Mouse (Mus musculus) embryonic fibroblast, embryonic 13.5 days (primary cell): ENCODE data around the gene Hdac5. TPM values are rescaled to one million over a fixed set of nuclear protein-coding genes. Genes with fewer than 3 reads are reported as not detected.

ENCODE experiments used
- H3K27ac ChIP-seq: 2 replicates; pipeline ENCODE4 v1.5.1; 2012; ENCODE audit warnings: low read length, control low read depth, inconsistent platforms; ENCODE audit not compliant: insufficient read depth
- H3K4me1 ChIP-seq: 2 replicates; pipeline ENCODE4 v1.6.1; 2011; ENCODE audit warnings: low read length; ENCODE audit not compliant: control insufficient read depth, insufficient read depth
- H3K4me3 ChIP-seq: 2 replicates; pipeline ENCODE4 v1.5.1; 2011; ENCODE audit warnings: mild to moderate bottlenecking, control low read depth, low read length; ENCODE audit not compliant: insufficient read depth
- CTCF ChIP-seq: IDR thresholded peaks from 2 replicates; pipeline ENCODE4 v1.5.1; 2011; ENCODE audit warnings: mild to moderate bottlenecking, control low read depth, low read length, moderate library complexity, borderline replicate concordance; ENCODE audit not compliant: insufficient read depth
- POLR2A ChIP-seq: IDR thresholded peaks from 2 replicates; pipeline ENCODE4 v1.6.1; 2011; ENCODE audit warnings: low read depth, mild to moderate bottlenecking, control low read depth, low read length, moderate library complexity
- polyA plus RNA-seq: library from polyadenylated mRNA; stranded (reverse); fragments of >200 nt; gene quantifications from 2 replicates; pipeline ENCODE4 v1.2.4, GENCODE M21; 2011; ENCODE audit warnings: low read depth; ENCODE audit not compliant: missing spikeins, insufficient read length

The Hdac5 gene
- polyA plus RNA-seq, 1 experiment: 54.9 TPM

DNA sequence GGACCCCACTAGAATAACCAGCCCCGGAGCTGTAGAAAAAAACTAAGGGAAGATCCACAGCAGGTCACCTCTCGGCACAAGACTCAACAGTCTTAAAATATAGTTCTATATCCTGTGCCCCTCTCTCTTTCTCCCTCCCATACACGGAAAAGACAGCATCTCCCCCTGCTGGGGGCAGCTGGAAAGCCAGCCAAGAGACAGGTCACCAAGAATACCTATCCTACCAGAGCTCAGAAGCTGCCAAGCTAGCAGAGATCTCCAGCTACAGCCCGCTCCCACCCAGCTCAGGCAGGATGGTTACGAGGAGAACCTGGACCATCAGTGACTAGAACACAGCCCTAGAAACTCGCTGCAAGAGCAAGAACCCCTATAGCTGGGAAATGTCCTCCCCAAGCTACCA, 6.8 kb downstream of the Hdac5 start:
- no peak overlapping the region for H3K4me3 ChIP-seq
- no peak overlapping the region for H3K27ac ChIP-seq
- TF ChIP-seq CTCF (peak; percentile 45; the same call in 1 of the 2 replicates), POLR2A (no peak)
- peaks cover 26% of the 10 kb centered on the region for H3K4me1 ChIP-seq

DNA sequence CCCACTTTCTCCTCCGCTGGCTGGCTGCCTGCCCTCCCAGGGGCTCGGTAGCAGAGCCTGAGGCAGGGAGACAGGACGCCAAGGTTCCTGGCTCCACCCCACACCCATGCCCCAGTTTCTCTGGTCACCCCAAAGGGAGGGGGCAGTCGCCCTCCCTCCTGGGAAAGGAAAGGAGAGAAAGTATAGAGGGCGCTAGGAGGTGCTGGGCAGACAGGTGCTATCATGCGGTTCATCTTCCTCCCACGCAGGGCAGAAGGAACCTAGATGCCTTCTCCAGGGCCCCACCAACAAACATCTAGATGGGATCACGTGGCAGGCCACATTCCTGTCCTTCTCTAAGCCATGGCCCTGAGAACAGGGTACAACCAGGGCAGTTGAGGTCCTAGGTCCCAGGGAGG, 8.0 kb downstream of the Hdac5 start:
- no peak overlapping the region for H3K27ac ChIP-seq

DNA sequence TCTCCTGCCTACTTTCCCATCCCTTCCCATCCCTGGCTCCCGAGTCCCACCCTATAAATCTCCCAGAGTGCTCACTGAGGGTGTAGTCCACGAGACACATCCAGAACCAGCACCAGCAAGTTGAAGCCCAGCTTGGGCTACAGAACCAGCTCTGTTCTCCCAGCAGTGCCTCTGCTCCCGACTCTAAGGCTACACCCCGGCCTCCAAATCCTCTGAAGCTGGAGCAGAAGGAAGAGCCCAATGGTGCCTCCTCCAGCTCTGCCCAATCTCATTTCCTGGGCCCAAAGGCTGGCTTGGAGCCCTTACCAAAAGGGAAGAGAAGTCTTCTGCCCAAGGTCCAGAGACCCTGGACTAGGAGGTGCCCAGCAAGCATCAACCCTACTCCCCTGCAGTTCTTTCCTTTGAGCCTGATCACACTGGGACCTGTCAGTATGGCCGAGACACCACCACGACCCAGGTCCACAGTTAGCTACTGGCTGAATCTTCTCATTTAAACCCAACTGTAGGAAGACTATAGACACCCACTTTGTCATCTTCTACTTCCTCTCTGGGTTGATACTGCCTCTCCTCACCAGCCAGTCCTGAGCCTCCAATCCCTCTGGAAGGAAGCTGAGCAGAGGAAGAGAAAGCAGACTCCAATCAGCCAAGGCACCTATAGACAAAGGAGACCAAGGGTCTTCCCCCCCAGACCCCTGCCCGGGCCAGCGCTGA, 8.6 kb downstream of the Hdac5 start:
- Histone ChIP-seq H3K4me3 (no peak overlapping the region), H3K4me1 (peaks cover 33% of the 10 kb centered on the region), H3K27ac (no peak overlapping the region)
- TF ChIP-seq POLR2A (no peak), CTCF (no peak)

More for the DNA sequence above, 8.0 kb downstream of the Hdac5 start:
- Histone ChIP-seq H3K4me3 (no peak overlapping the region), H3K4me1 (peaks cover 32% of the 10 kb centered on the region)
- TF ChIP-seq POLR2A (no peak), CTCF (no peak)

DNA sequence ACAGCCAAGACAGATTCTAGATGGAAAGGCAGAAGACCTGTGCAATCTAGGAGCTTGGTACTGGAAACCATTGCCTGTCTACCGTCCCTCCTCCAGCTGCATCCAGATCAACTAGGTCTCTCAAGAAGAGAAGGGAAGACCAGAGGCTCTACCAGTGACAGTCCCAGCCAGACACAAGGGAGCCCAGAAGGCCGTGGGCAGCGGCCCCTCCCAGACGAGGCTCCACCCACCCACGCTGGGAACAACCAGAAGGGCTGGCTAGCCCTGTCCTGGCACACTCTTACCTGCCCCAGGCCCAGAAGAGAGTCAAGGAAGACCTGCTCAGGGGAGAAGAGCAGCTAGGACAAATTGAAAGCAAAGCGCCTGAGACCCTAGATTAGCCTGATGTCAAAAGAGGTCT, 9.5 kb downstream of the Hdac5 start:
- TF ChIP-seq POLR2A (no peak), CTCF (no peak)
- no peak overlapping the region for H3K27ac ChIP-seq
- H3K4me1 ChIP-seq: peaks cover 40% of the 10 kb centered on the region
- no peak overlapping the region for H3K4me3 ChIP-seq

DNA sequence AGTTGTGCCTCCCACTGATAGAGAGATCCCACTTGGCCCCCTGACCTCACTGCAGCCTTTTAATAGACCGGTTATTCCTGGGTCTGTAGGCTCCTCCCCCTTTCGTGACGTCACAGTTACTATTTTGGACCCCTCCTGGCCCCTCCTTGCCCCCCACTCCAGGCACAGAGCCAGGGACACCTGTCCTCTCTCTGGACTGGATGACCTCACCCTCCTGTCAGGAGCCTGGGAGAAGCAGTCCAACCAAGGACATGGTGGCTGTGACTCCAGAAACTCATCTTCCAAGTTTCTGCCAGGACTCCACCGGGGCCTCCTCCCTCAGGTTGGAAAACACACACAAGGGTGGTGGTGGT, 10.0 kb downstream of the Hdac5 start:
- H3K4me3 ChIP-seq: no peak overlapping the region
- TF ChIP-seq CTCF: no peak
- H3K4me1 ChIP-seq: peaks cover 38% of the 10 kb centered on the region
- H3K27ac ChIP-seq: no peak overlapping the region

DNA sequence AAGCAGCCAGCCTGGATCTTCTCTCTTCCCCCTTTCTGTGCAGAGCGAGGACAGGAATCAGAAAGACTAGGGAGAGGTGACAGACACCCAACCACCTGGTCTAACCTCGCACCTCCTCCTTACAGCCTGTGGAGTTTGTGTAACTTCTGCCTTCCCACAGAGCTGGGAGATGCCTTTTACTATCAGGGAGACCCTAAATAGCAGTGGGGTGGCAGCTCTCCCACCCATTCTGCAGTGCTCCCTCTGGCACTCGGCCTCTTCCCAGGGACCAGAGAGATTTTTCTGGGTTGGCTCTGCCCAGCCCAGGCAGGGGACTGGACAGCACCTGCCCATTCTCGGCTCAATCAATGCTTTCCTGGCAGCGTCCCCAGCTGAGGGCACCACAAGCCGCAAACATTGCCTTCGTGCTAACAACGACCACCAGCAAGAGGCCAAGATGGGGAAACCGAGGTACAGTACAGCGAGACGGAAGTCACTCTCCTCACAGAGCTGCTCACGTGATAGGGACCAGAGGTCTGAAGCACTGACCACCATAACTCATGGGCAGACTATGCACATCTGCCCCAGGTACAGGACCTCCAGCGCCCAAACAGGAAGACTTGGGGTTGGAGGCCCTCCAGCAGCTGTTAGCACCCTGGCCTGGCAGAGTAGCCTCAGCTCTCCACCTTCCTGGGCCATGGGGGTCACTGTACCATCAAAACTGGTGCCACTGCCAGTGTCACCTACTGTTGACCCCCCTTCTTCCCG, 10.5 kb downstream of the Hdac5 start:
- Histone ChIP-seq H3K27ac (peak overlapping the region; percentile 45), H3K4me3 (no peak overlapping the region), H3K4me1 (peaks cover 35% of the 10 kb centered on the region)
- TF ChIP-seq POLR2A (no peak), CTCF (no peak)

DNA sequence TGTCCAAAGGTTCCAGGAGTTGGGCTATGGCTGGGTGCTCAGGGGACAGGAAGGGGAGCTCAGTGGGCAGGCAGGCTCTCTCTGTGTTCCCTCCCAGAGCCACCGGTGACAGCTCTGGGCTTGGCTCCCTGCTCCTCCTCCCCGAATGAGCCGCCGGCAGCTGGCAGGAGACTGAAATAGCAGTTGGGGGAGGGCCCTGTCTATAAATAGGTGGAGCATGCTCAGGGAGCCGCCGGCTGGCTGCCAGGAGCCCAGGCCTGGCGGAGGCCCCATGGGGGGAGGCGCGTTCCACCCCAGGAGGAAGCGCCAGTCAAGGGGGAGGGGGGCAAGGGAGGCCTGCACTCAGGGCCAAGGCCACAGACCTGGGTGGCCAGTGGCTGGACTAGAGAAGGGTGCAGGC, 11.2 kb downstream of the Hdac5 start:
- peaks cover 29% of the 10 kb centered on the region for H3K4me1 ChIP-seq
- TF ChIP-seq POLR2A (peak; percentile 88), CTCF (no peak)
- H3K4me3 ChIP-seq: peak overlapping the region; percentile 48
- H3K27ac ChIP-seq: peak overlapping the region; percentile 70

DNA sequence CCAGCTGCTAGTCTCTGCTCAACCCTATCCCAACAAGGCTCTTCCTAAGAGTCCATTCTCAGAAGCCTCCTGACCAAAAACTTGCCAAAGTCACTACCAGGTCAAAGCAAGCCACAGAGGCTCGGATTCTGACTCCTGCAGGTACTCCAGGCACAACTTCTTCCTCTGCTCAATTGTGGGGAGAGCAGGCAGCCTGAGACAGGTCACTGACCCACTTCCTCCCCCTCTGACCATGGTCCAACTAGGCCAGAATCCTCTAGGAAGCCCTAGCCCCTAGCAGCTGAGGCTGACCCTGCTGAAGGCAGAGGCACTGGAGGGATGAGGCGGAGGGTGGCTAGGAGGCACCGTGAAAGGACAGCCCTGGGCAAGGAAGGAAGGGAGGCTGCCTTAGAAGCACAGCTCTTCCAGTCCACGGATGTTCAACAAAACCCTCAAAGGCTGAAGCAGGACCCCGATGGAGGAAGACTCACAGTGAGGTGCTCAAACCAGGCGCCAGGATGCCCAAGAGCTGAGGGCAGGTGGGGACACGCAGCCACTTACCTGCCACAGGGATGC, 12.0 kb downstream of the Hdac5 start:
- H3K27ac ChIP-seq: peak overlapping the region; percentile 70
- TF ChIP-seq CTCF (no peak), POLR2A (no peak)
- H3K4me1 ChIP-seq: peaks cover 26% of the 10 kb centered on the region
- peak overlapping the region; percentile 48 for H3K4me3 ChIP-seq

GRCm38 (mm10) chr11:102217396-102217795, 12.6 kb downstream of the Hdac5 start:
- Histone ChIP-seq H3K27ac (peak overlapping the region; percentile 70), H3K4me1 (peaks cover 26% of the 10 kb centered on the region)
- no peak for TF ChIP-seq CTCF
- no peak for TF ChIP-seq POLR2A

GRCm38 (mm10) chr11:102216886-102217240, 13.1 kb downstream of the Hdac5 start:
- H3K27ac ChIP-seq: peak overlapping the region; percentile 70
- peaks cover 26% of the 10 kb centered on the region for H3K4me1 ChIP-seq
- TF ChIP-seq CTCF (no peak), POLR2A (no peak)
- H3K4me3 ChIP-seq: peak overlapping the region; percentile 48; the same call in 1 of the 2 replicates

More at GRCm38 (mm10) chr11:102217396-102217795, 12.6 kb downstream of the Hdac5 start:
- H3K4me3 ChIP-seq: peak overlapping the region; percentile 48
